Mouse (Mus musculus): ENCODE measurements around the gene Parva. TPM values are rescaled to one million over a fixed set of nuclear protein-coding genes. Genes with fewer than 3 reads are reported as not detected.

The Parva gene
- total RNA-seq, 1 experiment from 2014 or later: not detected

GRCm38 (mm10) chr7:112604209-112604608 lies 176.9 kb downstream of the Parva start:
- no peak for ATAC-seq (replicated peaks in 1 of 2; ENCODE audit: insufficient read depth in 1 of 2, low FRiP score in 2 of 2, low TSS enrichment in 1 of 2, low read depth in 1 of 2, poor library complexity in 2 of 2, severe bottlenecking in 2 of 2)

GRCm38 (mm10) chr7:112614046-112614790 lies 186.9 kb downstream of the Parva start:
- ATAC-seq (replicated peaks in 1 of 2; ENCODE audit: insufficient read depth in 1 of 2, low FRiP score in 2 of 2, low TSS enrichment in 1 of 2, low read depth in 1 of 2, poor library complexity in 2 of 2, severe bottlenecking in 2 of 2): no peak

GRCm38 (mm10) chr7:112614791-112615668 lies 187.7 kb downstream of the Parva start:
- no peak for ATAC-seq (replicated peaks in 1 of 2; ENCODE audit: insufficient read depth in 1 of 2, low FRiP score in 2 of 2, low TSS enrichment in 1 of 2, low read depth in 1 of 2, poor library complexity in 2 of 2, severe bottlenecking in 2 of 2)

GRCm38 (mm10) chr7:112620322-112621179 lies 193.2 kb downstream of the Parva start:
- ATAC-seq (replicated peaks in 1 of 2; ENCODE audit: insufficient read depth in 1 of 2, low FRiP score in 2 of 2, low TSS enrichment in 1 of 2, low read depth in 1 of 2, poor library complexity in 2 of 2, severe bottlenecking in 2 of 2): no peak

GRCm38 (mm10) chr7:112627481-112627880 lies 200.2 kb downstream of the Parva start:
- no peak for ATAC-seq (replicated peaks in 1 of 2; ENCODE audit: insufficient read depth in 1 of 2, low FRiP score in 2 of 2, low TSS enrichment in 1 of 2, low read depth in 1 of 2, poor library complexity in 2 of 2, severe bottlenecking in 2 of 2)

GRCm38 (mm10) chr7:112634505-112635213 lies 207.4 kb downstream of the Parva start:
- ATAC-seq (replicated peaks in 1 of 2; ENCODE audit: insufficient read depth in 1 of 2, low FRiP score in 2 of 2, low TSS enrichment in 1 of 2, low read depth in 1 of 2, poor library complexity in 2 of 2, severe bottlenecking in 2 of 2): no peak

GRCm38 (mm10) chr7:112635936-112636335 lies 208.6 kb downstream of the Parva start:
- ATAC-seq (replicated peaks in 1 of 2; ENCODE audit: insufficient read depth in 1 of 2, low FRiP score in 2 of 2, low TSS enrichment in 1 of 2, low read depth in 1 of 2, poor library complexity in 2 of 2, severe bottlenecking in 2 of 2): no peak

Other genes with a start within 250 kb of the Parva start
- 1.4 and 1.5 TPM in 2 replicates for gene Mical2, start 201.6 kb upstream of the Parva start, total RNA-seq (2017)

Measured in hematopoietic stem cell, adult 5-6 weeks (primary cell).